Mouse (Mus musculus) MN1 (cell line): Measurements from ENCODE around the gene Gria4.
"Not testable (repeated sequence)": the region's sequence is repeated elsewhere in the genome, so short reads cannot be mapped to it uniquely, and the experiment has no call there.

Experiments
- DNase-seq: peaks from one replicate; pipeline ENCODE4 v3.0.0-alpha.2; 2016; ENCODE audit warnings: low spot score

Gria4 gene

DNA sequence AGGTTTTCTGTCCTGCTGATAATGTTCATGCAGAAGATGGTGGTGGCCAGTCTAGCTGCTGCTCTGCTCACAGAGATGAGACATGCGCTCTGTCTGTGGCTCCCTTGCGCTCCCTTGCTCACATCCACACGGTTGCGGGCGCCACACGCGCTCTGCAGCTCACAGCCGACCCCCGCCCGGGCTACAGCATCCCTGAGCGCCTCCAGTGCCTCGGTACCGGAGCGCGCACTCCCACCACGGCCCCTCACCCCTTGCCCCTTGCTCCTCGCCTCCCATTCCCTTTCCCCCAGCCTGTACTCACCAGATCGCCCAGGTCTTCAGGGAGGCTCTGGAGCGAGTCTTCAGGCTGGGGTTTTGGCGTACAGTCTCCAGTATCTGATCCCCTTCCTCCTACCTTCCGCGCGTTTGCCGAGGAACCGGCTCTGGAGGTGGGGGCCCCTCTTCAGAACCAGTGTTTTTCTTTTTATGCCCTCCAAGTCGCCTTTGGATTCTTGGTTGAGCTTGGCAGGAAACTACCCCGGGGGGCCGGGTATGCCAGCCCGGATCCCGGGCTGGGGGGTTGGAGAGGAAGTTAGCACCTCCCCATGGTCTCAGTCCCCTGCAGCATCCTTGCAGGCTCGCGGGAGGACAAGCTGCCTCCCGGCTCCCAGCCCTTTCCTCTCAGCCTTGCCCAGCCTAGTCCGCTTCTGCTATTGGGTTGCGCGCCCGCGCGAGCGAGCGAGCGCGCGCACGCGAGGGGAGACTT, at the start of gene Gria4:
Gene Gria4 (minus strand): TSS at position 691 of the 745 bp plus-strand sequence.
- no peak for DNase-seq

DNA sequence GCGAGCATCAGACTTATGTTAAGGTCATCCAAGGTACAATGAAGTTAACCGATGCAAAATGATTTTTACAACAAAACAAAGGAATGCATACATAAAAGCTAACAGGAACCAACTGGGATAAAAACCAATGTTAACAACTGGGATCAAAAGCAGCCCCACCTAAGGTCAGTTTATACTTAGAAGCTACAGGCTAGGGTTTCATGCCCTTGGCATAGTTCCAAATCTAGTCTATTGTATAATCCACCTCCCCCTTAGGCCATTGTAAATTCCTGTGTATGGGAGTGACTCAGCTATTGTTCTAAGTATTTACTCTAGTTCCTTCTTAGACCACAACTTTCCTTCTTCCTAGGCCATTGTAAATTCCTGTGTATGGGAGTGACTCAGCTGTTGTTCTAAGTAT, 14.9 kb upstream of the Gria4 start:
- not testable (repeated sequence) for DNase-seq

DNA sequence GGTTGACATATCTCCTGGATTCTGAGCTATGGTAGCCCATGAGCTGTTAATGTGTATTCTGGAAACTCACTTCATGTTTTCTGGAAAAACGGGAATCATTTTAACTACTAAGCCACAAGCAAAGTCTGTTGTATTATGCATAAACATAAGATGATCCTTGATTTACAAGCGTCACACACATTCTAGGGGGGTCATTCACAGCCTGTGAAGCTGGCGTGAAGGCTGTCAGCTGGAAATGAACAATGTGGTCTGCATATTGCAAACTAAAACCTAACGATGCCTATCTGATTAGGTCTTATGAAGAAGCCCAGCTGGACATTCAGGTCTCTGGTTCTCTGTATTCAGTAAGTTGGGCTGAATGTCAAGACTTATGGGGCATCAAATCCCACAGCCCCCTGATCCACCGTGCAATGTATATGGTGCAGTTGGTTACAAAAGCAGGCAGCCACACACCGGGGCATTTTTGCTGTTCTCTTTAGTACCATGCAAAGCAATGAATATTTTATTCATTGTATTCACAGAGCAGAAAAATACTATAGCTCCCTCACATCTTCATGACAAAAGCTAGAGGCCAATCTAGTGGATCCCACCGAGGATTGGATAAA, 7.2 kb upstream of the Gria4 start:
- no peak for DNase-seq

DNA sequence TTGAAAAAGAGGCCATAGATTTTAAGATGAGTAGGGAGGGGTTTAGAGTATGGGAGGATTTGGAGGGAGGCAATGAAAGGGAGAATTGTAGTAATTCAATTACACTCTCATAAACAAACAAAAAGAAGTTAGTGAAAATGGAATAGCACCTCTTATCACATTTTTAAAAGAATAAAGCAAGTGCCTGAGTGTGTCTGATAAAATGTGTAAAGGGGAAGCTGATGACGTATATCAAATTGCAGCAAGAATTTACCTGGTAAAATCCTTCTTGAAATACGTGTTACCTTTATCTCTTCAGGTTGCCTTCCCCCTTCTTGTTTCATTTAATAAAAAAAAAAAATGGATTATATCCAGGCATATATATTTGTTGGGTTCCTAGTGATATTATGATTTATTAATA, 1.4 kb upstream of the Gria4 start:
- no peak for DNase-seq

DNA sequence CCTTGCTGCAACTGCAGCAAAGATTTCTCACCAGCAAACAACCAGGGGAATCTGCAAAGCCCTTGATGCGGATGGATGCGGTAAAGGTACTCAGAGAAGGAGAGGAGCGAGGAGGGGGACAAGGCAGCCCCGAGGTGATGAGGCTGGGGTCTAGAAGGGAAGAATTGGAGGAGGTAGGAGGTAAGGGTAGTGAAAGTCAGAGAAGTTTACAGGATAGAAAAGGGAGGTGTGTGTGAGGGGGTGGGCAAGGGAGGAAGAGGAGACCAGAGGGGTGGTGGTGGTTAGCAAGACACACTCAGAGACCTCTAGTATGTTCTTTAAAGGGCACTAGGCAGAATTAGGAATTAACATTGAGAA, 233 bp upstream of the Gria4 start:
- DNase-seq = no peak

DNA sequence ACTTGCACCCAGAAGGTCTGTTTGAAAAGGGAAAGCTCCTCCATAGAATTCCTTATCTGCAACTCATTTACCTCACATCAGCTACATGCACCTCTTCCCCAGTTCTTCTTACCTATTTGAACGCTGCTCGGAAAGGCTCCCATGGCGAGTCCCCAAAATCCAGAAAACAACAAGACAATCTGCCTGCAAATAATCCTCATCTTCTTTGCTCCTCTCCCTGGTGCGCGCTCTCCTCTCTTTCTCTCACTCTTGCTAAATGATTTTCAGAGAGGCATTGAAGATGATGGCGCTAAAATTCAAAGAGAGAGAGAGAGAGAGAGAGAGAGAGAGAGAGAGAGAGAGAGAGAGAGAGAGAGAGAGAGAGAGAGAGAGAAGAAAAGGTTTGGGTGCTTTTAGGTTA, 959 bp downstream of the Gria4 start:
- DNase-seq = no peak

DNA sequence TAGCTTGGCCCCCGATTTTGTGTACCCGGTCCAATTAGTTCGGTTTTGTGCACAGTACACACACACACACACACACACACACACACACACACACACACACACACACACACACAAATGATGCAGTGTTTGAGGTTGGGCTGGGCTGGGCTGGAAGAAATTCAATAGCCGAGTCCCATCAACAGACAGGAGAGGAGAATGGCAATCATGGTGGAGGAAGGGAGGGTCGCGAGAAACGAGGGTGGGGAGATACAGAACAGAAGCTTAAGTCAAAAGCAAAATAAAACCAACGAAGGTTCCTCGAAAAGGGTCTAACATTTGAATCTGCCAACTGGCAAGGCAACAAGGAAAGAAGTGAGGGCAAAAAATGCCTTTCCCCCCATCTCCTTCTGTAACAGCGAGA, 1.6 kb downstream of the Gria4 start:
- DNase-seq = no peak

DNA sequence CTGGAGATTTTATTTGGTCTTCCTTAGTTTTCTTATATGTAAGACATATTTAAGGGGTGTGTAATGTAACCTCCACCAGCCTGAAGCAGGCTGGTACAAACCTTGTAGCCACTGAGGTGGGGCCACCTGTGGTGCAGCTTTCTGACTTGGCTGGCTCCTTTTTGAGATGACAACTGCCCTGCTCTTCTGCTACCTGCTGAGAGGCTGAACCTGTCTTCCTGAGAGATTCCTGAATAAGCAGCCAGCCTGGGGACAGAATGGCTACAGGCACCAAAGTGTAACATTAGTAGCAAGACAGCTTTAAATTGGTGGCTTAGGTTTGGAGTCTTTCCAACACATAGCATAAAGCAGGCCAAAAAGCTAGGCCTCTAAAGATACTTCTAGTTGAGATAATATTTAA, 46.6 kb downstream of the Gria4 start:
- not testable (repeated sequence) for DNase-seq

DNA sequence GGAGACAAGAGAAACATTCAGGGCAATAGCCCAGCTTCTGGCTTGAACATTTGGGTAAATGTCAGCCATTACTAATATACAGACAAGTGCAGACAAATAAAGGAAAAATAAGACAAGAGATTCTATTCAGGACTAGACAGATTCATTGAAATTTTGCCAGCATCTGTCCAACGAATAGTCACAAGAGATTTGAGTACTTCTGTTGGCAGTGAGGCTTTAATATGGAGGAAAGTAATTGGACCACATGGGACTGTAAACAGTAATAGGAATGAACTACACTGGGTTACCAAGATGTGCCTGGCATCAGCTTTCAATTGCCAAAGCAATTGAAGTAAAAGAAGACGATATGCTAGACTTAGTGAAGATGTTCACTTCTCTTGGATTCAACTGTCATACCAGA, 81.9 kb downstream of the Gria4 start:
- DNase-seq = no peak

DNA sequence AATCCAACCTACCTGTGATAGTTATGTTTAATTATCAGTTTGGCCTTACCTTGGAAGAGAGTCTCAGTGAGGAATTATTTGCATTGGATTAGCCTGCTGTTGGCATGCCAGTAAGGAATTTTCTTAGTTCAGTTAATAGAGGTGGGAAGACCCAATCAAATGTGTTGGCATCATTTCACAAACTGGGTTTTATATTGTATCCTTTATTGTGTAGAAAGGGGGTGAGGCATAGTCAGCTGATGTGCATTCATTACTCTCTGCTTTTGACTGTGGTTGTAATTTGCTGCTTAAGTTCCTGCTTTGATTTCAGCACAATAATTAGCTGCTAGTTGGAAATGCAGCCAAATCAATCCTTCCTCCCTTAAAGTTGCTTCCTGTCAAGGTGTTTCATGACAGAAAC, 83.7 kb downstream of the Gria4 start:
- DNase-seq = no peak

DNA sequence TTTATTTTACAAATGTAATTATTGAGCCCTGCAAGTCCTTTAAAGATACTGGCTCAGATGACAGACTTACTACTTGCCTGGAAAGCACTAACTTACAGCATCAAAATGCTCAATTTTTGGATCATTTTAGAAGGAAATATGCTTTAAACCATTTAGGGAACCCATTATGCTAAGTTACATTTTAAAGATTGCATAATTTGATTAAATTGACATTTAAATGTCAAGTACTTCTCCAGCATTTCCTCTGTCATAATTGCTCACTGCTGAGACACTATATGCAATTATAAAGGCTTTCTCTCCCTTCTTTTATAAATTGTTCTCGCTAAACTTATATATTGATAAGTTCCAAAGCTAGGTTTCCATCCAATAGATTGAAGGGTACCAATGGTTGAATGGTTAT, 108.9 kb downstream of the Gria4 start:
- DNase-seq = no peak

DNA sequence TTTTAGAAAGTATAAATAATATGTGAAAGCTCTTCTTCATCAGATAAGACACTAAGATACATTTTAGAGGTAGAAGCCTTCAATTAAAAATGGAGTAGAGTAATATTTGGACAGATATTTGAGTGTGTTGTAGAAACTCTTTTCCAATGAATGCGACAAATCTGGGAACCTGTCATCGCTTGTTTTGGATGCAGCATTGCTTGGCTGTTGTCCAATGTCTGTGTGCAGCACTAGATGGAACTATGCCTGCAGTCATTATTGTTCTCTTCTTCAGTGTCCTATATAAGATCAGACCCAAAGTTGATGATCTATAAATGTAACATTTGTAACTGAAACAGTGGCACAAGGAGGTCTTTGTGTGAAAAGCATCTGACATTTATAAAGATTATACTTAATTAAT, 115.8 kb downstream of the Gria4 start:
- DNase-seq = no peak

DNA sequence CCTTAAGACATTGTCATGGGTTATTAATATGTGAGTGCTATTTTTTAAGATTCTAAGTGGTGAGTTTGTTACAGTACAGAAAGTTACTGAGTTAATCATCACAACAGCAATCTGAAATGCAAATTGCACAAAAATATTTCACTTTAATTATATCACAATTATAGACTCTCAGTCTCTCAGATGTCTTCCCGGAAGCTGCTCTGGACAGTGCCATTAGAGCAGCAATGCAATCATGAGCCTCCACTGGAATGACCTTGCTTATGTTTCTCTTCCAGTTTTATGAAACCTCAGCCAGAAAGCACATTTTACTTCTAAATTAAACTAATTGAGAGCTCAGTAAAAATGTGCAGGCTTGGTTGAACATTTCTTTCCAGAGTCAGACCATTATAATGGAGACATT, 116.9 kb downstream of the Gria4 start:
- DNase-seq = no peak

DNA sequence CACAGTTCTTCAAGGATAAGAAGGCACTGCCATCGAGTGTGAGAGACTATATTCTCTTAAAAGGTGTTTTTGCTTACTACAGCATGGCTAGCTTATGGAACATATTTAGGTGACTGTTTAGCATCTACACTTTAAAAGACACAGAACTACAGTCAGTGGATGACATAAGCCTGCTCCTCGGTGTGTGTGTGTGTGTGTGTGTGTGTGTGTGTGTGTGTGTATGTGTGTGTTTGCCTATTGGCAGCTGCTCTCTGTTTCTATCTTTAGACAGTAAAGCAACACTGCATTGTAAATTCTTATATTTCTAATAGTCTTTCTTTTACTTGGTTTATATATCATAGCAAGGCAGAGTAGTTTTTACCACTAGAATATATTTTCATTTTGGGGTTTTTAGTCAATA, 130.3 kb downstream of the Gria4 start:
- DNase-seq = no peak

DNA sequence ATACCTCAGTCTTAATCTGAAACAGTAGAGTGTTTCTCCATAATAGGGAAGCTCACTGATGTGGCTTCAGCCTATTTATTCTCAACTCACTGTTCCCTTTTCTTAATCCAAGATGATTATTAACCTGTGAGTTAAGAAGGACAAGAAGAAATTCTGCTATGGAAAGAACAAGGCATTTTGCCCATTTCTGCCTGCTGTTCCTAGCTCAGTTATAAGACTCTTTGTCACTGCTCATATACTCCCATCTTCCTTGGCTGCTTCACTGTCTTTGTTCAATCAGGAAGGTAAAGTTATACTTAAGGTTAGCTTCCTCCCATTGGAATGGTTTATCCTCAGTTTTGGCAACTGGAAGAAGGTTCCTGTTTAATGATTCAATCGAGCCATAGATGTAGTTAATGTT, 133.6 kb downstream of the Gria4 start:
- no peak for DNase-seq

DNA sequence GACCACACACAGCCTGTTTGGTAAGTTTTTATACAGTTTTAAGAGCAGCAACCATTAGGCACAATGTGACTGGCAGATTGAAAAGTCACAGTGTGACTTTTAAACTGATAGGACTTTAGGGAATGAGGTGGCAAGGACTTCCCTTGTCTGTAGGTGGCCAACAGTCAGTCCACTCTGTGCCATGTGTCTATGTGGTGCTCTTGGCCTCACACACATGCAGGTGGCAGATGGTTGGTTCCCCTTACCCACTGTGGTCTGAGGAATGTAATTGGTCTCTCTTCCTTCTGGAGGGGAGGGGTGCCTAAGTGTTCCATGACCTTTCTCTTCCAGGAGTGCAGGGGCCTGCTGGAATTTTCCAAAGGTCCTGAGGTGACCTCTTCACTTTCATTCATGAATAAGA, 137.1 kb downstream of the Gria4 start:
- no peak for DNase-seq

DNA sequence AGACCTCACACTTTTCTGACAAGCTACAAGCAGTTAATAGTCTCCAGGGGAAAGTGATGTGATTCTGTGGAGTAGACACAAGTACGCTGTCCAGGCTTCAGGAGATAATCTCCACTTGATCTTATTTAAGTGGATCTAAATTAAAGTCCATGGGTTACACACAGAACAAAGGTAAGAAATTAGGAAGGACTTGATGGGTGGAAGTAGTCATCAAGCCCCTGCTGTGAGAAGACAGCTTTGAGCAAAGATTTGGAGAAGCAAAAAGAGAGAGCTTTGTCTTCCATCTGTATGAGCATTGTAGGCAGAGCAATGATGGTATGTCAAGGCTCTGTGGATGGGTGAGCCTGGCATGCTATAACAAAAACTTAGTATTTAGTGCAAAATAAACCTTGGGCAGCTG, 141.7 kb downstream of the Gria4 start:
- DNase-seq = no peak

DNA sequence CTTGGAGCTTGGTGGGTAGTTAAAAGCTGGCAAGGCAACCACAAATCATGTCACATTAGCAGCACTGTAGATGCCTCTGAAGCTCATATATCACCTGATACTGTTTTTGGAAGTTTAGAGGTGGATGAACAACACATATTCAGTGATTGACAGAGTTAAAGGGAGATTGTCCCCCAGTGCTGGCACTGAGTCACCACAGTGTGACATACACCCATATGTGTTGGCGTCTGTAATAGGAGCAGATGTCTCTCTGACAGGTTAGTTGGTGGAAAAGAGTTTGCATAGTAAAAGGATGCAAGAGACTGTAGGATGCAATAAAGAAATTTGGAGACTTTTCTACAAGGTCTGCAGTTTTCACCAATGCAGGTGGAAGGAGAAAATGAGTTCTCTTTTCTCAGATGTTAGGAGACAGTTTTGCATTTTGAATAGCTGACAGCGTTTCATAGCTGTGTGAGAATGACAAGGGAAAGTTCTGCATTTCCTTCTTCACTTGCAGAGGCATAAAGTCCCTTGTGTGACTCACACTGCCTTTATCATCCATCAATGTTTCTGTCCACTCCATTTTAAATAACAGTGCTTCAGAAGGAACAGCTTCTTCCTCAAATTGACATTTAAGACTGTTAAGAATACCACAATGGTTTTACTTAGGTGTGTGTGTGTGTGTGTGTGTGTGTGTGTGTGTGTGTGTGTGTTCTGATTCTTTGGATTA, 156.7 kb downstream of the Gria4 start:
- no peak for DNase-seq

DNA sequence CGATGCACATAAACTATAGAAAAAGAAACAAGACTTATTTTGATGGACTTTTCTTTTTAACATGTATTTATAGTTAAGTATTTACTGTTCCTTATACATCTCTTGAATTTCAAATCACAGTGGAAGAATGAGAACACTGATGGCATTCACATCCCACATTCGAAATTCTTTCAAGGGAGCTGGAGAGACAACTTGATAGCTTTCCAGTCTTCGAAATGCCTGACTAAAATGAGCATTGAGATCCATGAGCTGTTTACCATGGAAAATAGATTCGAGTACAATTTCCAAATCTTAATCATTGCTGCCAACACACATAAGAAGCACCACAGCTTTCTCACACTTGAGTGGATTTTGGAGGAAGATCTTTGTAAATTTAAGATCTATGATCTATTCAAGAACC, 164.1 kb downstream of the Gria4 start:
- DNase-seq = no peak

DNA sequence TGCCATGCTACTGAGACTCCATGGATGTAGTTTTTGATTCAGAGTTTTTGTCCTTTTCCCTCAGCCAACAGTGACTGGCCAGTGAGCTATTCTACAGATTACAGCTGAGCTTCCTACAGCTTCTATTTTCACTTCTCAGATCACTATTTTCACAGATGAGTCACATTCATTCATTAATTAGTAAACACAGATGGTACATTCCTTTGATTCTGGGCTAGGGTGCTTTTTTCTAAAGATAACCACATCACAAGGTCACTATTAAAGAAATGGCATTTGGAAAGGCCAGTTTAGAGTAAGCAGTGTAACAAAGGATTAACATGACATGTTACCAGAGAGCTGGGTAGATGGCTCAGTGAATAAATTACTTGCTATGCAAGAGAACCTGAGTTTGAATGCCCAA, 180.7 kb downstream of the Gria4 start:
- DNase-seq = no peak

DNA sequence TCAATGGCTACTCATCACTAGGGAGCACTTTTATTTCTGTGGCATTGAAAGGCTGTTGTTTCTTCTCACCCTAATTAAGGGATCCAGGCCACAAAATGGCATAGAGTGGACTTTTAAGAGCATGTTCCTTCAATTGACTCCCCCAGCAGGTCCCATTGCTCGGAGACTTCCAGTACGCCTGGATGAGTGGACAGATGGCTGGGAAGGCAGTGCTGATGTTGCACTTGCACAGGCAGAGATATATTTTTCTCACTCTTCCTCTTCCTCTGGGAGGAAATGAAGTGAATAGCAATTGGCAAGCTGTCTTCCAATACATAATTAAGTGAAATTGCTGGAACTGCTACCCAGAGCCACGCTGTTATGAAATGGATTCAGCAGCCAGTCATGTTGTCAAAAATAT, 190.7 kb downstream of the Gria4 start:
- no peak for DNase-seq

DNA sequence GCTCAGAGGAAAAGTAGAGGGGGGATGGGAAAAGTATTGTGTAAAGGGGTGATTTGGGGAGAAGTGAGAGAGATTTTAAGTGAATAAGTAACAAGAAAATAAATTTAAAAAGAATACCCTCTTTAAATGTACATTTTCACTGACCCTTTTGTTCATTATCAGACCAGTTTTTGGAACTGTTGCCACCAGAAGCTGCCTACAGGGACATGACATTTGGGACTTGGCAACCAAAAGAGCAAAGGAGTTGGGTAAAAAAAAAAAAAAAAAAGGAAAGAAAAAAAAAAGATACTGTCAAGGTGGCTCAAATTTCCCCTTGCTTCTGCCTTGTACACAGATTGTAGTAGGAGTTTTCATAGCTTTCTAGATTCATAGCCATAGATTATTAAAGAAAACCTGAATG, 191.8 kb downstream of the Gria4 start:
- no peak for DNase-seq

DNA sequence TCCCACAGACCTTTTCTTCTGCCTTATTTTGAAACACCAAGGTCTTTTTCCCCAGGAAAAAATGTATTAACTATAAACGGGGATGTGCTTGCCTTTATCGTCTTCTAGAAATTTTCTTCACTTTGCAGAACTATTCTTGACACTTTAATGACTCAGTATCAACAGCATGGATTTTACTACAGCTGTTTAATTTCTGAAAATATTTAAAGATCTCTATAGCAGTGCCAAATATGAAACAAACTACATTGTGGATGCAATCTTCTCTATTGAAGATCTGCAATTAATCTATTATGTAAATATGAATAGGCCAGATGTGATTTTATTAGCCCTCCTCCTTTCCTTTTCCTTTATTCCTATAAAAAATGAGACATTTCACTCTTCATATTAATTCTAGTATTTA, 194.2 kb downstream of the Gria4 start:
- DNase-seq = no peak

DNA sequence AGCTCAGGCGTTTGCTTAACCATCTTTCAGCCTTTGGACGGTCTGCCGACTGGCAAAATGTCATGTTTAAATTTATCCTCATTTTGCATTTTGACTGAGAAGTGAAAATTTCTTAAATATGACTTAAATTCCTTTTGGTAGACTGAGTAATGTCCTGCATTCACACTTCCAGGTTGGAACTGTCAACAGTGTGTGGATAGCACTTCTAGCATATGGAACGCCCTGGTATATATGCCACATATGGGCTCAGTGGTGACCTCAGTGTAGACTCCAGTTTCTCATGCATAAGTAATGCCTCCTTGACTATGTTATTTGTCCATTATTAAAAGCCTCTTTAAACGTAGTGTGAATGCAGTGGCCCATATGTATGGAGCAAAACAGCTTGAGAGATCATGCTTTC, 222.4 kb downstream of the Gria4 start:
- DNase-seq = no peak
